Mouse (Mus musculus): ENCODE data around the gene Agps. TPM values are rescaled to one million over a fixed set of nuclear protein-coding genes. Genes with fewer than 3 reads are reported as not detected.
A peak's percentile ranks its signal among the peaks of the same experiment; 100 is the strongest.

The Agps gene
- polyA plus RNA-seq (2015; fragmentation: Nextera tagmentation; extraction: Ambion mirVana): 25.6 and 26.0 TPM in 2 replicates

DNA sequence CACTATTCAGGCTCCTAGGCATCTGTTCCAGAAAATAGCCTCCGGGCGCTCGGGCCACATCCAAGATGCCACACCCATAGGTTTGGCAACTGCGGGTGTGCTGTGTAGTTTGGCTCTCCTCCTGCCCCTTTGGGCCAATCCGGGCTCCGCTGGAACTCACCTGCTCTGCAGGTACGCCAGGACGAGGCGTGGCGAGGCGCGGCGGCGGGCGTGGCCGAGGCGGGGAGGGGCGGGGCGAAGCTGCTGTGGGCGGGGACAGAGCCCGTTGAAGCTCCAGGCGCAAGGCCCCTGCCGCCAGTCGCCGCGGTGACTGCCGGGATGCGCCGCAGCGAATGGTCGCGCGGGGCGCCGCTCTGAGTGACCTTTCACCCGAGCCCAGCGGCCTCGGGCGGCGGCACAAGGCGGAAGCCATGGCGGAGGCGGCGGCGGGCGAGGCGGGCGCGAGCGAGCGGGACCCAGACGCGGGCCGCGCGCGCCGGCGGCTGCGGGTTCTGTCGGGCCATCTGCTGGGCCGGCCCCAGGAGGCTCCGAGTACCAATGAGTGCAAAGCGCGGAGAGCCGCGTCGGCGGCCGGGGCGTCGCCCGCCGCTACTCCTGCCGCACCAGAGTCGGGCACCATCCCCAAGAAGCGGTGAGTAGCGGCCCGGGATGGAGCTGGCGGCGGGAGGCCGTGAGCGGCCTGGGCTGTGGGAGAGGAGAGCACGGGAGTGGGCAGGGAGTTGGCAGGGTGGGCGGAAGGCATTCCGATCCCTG is at the start of gene Agps:
Gene Agps, plus strand, starts transcription at position 297 of the 753 bp plus-strand sequence.
- Histone ChIP-seq H3K4me3 (peak within 1 kb of the TSS; percentile 84), H3K9ac (peak within 1 kb of the TSS; percentile 91), H3K4me2 (peak within 1 kb of the TSS; percentile 90), H3K36me3 (ENCODE audit: poor library complexity, severe bottlenecking) (no peaks in the 10 kb centered on the region), H3K4me1 (peaks cover 16% of the 10 kb centered on the region), H3K27me3 (no peaks in the 10 kb centered on the region), H3K27ac (peak within 1 kb of the TSS; percentile 72), H3K9me3 (replicated peaks) (no peaks in the 10 kb centered on the region)
- ATAC-seq: peak; percentile 96
- under 1% methylated on average over 68 of the region's 86 CpGs for WGBS

DNA sequence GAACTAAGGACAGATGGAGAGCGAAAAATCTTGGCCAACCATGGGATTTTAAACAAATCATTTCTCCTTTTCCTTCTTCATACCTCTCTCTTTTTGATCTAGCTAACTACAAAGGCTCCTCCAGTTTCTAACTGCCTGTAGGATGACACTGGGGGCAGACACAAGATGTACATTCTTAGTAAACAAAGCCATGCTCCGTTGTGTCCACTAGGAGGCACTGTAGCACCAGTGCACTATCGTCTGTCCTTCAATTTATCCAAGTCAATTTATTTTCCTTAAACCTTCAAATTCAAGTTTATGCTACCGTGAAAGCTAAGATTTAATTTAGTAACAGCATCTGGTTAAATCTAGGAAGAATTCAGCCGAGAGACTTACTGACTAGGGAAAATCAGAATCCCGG is 45.9 kb upstream of the Agps start:
- Histone ChIP-seq H3K9me3 (replicated peaks) (no peaks in the 10 kb centered on the region), H3K4me3 (no peak overlapping the region), H3K27ac (no peak overlapping the region), H3K27me3 (no peaks in the 10 kb centered on the region), H3K4me2 (no peak overlapping the region), H3K4me1 (0 out of 2 replicates have a peak, but pooled peaks cover under 1% of the 10 kb centered on the region), H3K9ac (no peak overlapping the region), H3K36me3 (ENCODE audit: poor library complexity, severe bottlenecking) (no peaks in the 10 kb centered on the region)
- WGBS: 18% methylated on average over 6 of the region's 6 CpGs
- ATAC-seq: no peak

DNA sequence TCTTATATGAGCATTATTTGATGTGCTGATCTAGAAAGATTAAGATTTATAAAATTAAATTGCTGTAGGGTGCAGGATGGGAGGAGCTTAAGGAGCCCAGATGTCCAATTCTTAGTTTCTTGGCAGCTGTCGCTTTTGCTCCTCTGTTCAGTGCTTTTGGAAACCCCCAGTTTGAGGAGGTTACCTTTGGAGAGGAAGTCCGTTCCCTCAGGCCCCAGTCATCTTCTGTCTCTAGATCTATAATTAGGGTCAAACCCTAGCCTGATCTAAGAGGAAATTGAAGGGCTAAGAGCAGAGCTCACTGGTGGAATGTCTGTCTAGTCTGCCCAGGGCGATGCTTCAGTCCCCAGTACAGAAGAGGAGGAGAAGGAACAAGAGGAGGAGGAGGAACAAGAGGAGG is 43.5 kb upstream of the Agps start:
- Histone ChIP-seq H3K4me3 (no peak overlapping the region), H3K9me3 (replicated peaks) (no peaks in the 10 kb centered on the region), H3K4me2 (no peak overlapping the region), H3K4me1 (no peaks in the 10 kb centered on the region), H3K9ac (no peak overlapping the region), H3K27ac (no peak overlapping the region), H3K36me3 (ENCODE audit: poor library complexity, severe bottlenecking) (no peaks in the 10 kb centered on the region), H3K27me3 (no peaks in the 10 kb centered on the region)
- ATAC-seq: no peak
- WGBS: 82% methylated on average over 3 of the region's 3 CpGs

DNA sequence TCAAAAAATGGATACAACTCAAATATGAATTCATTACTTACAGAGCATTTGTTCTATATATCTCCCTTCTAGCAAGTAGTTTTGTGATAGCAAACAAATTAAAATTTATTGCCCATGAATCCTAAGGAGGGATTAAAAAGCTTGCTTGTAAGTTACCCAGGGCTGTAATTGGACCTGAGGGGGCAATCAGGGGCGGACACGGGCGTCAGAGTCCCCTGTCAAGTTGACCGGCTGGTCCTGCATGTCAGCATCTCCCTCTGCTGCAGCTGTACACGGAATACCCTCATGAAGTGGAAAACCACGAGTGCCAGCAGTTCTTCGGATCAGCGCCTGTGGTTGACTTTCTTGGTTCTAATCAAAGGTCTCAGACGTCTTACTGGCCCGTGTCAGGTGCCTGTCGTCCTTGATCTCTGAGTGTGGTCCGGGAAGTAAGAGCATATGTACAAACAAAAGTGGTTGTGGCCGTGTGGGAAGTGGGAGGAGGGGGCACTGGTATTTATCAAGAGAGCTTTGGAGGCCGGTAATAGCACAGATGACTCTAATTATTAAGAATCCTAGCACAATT is 41.9 kb upstream of the Agps start:
- no peaks in the 10 kb centered on the region for H3K27me3 ChIP-seq
- no peaks in the 10 kb centered on the region for H3K9me3 ChIP-seq (replicated peaks)
- no peak for ATAC-seq
- no peaks in the 10 kb centered on the region for H3K36me3 ChIP-seq (ENCODE audit: poor library complexity, severe bottlenecking)
- H3K4me1 ChIP-seq: no peaks in the 10 kb centered on the region
- WGBS: 68% methylated on average over 14 of the region's 14 CpGs
- H3K9ac ChIP-seq: no peak overlapping the region
- no peak overlapping the region for H3K4me3 ChIP-seq
- no peak overlapping the region for H3K27ac ChIP-seq
- no peak overlapping the region for H3K4me2 ChIP-seq

DNA sequence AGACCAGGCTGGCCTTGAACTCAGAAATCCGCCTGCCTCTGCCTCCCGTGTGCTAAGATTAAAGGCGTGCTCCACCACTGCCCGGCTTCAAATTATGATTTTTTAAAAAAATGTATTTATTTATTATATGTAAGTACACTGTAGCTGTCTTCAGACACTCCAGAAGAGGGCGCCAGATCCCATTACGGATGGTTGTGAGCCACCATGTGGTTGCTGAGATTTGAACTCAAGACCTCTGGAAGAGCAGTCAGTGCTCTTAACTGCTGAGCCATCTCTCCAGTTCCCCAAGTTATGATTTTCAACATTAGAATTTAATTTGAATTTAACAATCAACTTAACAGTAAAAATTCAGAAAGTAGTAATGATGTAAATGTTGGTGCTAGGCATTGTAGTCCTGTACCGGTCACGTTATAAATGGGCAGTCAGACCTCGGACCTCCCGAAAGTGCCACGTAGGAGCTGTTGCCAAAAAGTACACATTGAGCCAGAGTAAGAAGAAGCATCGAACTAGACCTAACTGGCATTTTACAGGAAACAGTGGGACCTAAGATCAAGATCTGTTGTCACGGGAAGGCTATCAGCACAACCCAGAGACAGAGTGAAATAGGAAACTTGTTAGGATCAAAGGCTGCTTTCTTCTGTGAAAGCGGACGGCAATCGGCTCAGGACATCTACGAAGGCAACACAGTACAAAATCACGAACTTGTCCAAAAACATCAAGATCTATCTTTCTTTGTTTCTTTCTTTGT is 40.2 kb upstream of the Agps start:
- Histone ChIP-seq H3K9me3 (replicated peaks) (no peaks in the 10 kb centered on the region), H3K4me2 (no peak overlapping the region), H3K36me3 (ENCODE audit: poor library complexity, severe bottlenecking) (no peaks in the 10 kb centered on the region), H3K9ac (no peak overlapping the region), H3K4me3 (no peak overlapping the region), H3K27me3 (no peaks in the 10 kb centered on the region), H3K4me1 (no peaks in the 10 kb centered on the region), H3K27ac (no peak overlapping the region)
- ATAC-seq: no peak
- WGBS: 89% methylated on average over 18 of the region's 18 CpGs

DNA sequence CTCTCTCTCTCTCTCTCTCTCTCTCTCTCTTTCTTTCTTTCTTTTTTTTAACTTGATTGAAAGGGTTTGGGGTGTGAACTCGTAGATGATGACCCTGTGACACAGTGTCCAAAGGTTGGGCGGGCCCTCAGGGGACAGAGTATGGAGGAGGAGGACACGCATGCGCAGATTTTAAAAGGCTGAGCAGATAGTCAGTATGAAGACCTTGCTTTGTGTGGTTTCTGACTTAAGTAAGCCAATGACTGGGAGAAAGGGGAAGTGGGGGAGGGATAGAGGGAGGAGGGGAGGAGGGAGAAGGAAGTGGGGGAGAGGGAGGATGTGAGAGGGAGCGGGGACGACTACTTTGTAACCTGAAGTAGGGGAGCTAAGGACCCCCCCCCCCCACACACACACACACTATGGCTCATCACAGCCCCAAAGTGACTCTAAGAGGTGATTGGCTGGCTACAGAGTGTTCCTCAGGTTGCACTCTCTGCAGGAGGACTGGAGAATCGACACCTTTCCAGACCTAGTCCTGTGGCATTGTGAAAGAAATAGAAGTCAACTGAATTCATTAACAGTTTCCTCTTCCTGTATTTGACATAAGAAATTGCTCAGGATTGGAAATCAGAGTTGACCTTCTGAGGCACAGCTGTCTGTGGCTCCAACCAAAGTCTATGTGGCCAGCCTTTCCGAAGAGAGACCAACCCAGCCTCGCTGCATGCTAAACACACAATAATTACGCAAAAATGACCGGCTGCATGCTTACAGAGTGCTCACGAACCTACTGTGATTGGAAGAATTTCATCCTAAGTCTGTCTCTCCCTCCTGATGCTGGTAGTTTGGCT is 39.4 kb upstream of the Agps start:
- 78% methylated on average over 12 of the region's 12 CpGs for WGBS
- Histone ChIP-seq H3K4me3 (no peak overlapping the region), H3K4me2 (no peak overlapping the region), H3K27ac (no peak overlapping the region), H3K9me3 (replicated peaks) (no peaks in the 10 kb centered on the region), H3K27me3 (no peaks in the 10 kb centered on the region), H3K4me1 (no peaks in the 10 kb centered on the region), H3K36me3 (ENCODE audit: poor library complexity, severe bottlenecking) (no peaks in the 10 kb centered on the region), H3K9ac (no peak overlapping the region)
- ATAC-seq: no peak

DNA sequence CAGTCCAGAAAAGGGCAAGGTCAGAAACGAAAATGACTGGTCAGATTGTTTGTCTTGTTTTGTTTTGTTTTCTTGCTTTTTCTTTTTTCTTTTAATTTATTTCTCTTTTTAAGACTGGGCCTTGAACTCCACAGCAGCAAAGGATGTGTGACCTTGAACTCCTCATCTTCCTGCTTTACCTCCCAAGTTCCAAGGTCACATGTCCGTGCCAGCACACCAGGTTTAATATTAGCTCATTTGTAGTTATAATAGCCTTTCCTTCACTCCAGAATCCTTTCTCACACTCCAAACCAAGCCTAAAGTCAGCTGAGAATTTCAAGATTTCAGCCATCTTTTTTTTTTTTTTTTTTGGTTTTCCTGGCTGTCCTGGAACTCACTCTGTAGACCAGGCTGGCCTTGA is 35.8 kb upstream of the Agps start:
- Histone ChIP-seq H3K9me3 (replicated peaks) (no peaks in the 10 kb centered on the region), H3K27ac (no peak overlapping the region), H3K4me1 (no peaks in the 10 kb centered on the region), H3K27me3 (no peaks in the 10 kb centered on the region), H3K4me2 (no peak overlapping the region), H3K36me3 (ENCODE audit: poor library complexity, severe bottlenecking) (no peaks in the 10 kb centered on the region), H3K4me3 (no peak overlapping the region), H3K9ac (no peak overlapping the region)
- WGBS: 92% methylated on average over 2 of the region's 2 CpGs
- no peak for ATAC-seq

DNA sequence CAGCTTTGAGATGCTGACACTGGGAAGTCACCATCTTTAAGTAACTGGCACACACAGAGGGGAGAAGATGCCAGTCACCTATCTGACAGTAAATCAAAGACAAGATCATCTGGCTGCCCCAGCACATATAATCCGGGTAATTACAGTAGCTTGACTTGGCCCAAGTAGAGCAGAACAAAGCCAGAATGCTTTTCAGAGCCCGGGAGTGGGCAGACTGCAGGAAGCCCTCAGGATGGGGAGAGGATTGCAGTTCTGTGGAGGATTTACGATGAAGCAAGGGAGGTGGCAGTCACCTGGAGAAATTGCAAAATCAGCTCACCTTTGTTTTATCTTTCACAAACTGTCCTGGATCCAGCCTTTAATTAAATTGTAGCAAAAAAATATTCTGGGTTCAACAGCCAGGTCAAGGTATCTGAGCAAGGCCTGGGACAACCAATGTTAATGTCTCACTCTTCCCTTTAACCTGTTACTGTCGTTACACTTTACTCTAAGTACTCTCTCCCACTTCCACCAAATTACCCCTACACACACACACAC is 33.5 kb upstream of the Agps start:
- Histone ChIP-seq H3K4me3 (no peak overlapping the region), H3K9me3 (replicated peaks) (no peaks in the 10 kb centered on the region), H3K27ac (no peak overlapping the region), H3K36me3 (ENCODE audit: poor library complexity, severe bottlenecking) (no peaks in the 10 kb centered on the region), H3K4me1 (no peaks in the 10 kb centered on the region), H3K9ac (no peak overlapping the region), H3K4me2 (no peak overlapping the region), H3K27me3 (no peaks in the 10 kb centered on the region)
- no peak for ATAC-seq
- 61% methylated on average over 4 of the region's 4 CpGs for WGBS

DNA sequence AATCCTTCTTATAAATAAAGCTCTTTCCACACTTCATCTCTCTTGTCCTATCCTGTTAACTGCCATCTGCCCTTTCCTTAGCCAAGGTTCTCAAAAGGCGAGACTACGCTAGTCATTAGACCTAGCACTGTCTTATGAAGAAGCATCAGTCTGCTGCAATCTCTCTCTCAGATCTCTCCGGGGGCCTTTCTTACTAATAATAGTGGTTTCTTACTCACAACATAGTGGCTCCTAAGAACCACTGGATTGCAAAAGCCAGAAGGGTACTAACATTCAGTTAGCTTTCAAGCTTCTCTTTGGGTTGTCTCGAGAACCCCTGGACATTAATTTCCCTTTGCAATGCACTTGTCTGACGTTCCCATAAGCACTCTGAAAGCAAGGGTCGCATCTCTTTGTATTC is 26.2 kb upstream of the Agps start:
- Histone ChIP-seq H3K27me3 (no peaks in the 10 kb centered on the region), H3K36me3 (ENCODE audit: poor library complexity, severe bottlenecking) (no peaks in the 10 kb centered on the region), H3K9me3 (replicated peaks) (no peaks in the 10 kb centered on the region), H3K4me2 (no peak overlapping the region), H3K4me3 (no peak overlapping the region), H3K4me1 (no peaks in the 10 kb centered on the region), H3K9ac (no peak overlapping the region), H3K27ac (no peak overlapping the region)
- no peak for ATAC-seq
- WGBS: 87% methylated on average over 6 of the region's 6 CpGs

DNA sequence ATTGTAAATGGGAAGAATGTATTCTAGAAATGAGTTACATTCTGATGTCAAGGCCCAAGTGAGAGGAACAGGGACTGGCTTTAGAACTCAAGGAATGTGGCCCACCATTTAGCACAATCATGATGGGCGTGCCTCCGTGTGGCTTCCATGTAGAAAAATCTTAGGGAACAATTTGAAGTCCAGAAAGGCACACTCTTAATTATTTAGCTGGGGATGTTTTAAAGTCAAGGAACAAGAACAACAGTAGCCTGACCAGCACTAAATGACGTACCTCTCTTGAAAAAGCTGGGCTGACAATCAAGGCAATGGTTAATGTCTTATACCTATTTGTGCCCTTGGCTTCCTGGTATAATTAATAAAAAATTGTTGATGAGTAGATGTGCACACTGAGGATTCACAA is 25.1 kb upstream of the Agps start:
- no peaks in the 10 kb centered on the region for H3K36me3 ChIP-seq (ENCODE audit: poor library complexity, severe bottlenecking)
- no peaks in the 10 kb centered on the region for H3K9me3 ChIP-seq (replicated peaks)
- H3K4me2 ChIP-seq: no peak overlapping the region
- H3K4me3 ChIP-seq: no peak overlapping the region
- no peaks in the 10 kb centered on the region for H3K4me1 ChIP-seq
- no peak overlapping the region for H3K27ac ChIP-seq
- WGBS: 87% methylated on average over 3 of the region's 3 CpGs
- H3K9ac ChIP-seq: no peak overlapping the region
- no peak for ATAC-seq
- H3K27me3 ChIP-seq: no peaks in the 10 kb centered on the region

DNA sequence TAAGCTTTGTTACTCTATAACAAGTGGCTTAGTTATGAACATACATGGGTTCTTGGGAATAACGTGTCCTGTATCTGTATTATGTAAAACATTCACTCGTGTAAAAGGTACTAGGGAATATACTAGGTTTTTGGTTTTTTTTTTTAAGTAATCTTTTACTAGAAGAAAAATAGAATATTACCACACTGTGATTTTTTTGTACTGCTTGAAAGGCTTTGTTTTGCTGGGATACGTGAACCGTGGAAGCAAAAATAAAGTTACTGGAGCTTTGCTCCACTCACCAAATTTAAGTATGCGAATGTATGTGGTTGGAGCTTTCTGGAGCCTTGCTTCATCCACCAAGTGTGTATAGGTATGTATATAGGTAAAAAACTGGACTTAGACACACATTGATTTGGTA is 24.5 kb upstream of the Agps start:
- no peak for ATAC-seq

More for the DNA sequence above, 24.5 kb upstream of the Agps start:
- H3K4me2 ChIP-seq: no peak overlapping the region
- no peaks in the 10 kb centered on the region for H3K4me1 ChIP-seq
- H3K36me3 ChIP-seq (ENCODE audit: poor library complexity, severe bottlenecking): no peaks in the 10 kb centered on the region
- H3K27ac ChIP-seq: no peak overlapping the region
- no peaks in the 10 kb centered on the region for H3K27me3 ChIP-seq
- H3K9me3 ChIP-seq (replicated peaks): no peaks in the 10 kb centered on the region
- 94% methylated on average over 5 of the region's 5 CpGs for WGBS
- no peak overlapping the region for H3K9ac ChIP-seq
- no peak overlapping the region for H3K4me3 ChIP-seq

Measured in forebrain, embryonic 13.5 days (tissue).